Mouse (Mus musculus) neural tube, embryonic 15.5 days (tissue): ENCODE measurements around the gene C130032M10Rik. TPM values are rescaled to one million over a fixed set of nuclear protein-coding genes. Genes with fewer than 3 reads are reported as not detected.
"Not testable (repeated sequence)": the region's sequence is repeated elsewhere in the genome, so short reads cannot be mapped to it uniquely, and the experiment has no call there.

Source experiments
- ATAC-seq: fragments of 200-750 bp; cut with Nextera tagmentation; 2 replicates; pipeline ENCODE4 v1.8.0; 2017; ENCODE audit warnings: mild to moderate bottlenecking, moderate TSS enrichment, moderate library complexity; ENCODE audit not compliant: low FRiP score
- H3K27ac ChIP-seq: fragments of 300-500 bp; sonication (generic); replicated peaks from 2 replicates; pipeline ENCODE4 v1.5.1; 2015; ENCODE audit warnings: mild to moderate bottlenecking, inconsistent platforms
- H3K27me3 ChIP-seq: fragments of 300-500 bp; sonication (generic); replicated peaks from 2 replicates; pipeline ENCODE4 v1.6.1; 2015; ENCODE audit warnings: inconsistent platforms
- H3K36me3 ChIP-seq: fragments of 300-500 bp; sonication (generic); 2 replicates; pipeline ENCODE4 v1.6.1; 2015; ENCODE audit warnings: inconsistent platforms
- H3K4me1 ChIP-seq: fragments of 300-500 bp; sonication (generic); 2 replicates; pipeline ENCODE4 v1.6.1; 2015; ENCODE audit warnings: inconsistent platforms
- H3K4me2 ChIP-seq: fragments of 300-500 bp; sonication (generic); 2 replicates; pipeline ENCODE4 v1.6.1; 2015; ENCODE audit warnings: inconsistent platforms, mild to moderate bottlenecking, moderate library complexity
- H3K4me3 ChIP-seq: fragments of 300-500 bp; sonication (generic); replicated peaks from 2 replicates; pipeline ENCODE4 v1.5.1; 2015; ENCODE audit warnings: mild to moderate bottlenecking, inconsistent platforms
- H3K9ac ChIP-seq: fragments of 300-500 bp; sonication (generic); replicated peaks from 2 replicates; pipeline ENCODE4 v1.6.1; 2015; ENCODE audit warnings: mild to moderate bottlenecking, inconsistent platforms
- H3K9me3 ChIP-seq: fragments of 300-500 bp; sonication (generic); replicated peaks from 2 replicates; pipeline ENCODE4 v1.6.1; 2016; ENCODE audit warnings: inconsistent platforms
- WGBS: fragments of 180-500 bp; shearing (Covaris S2); methylation state at CpG from one replicate; pipeline ENCODE4 v1.1.7; 2015; ENCODE audit warnings: mixed read lengths; 5-methylcytosine and 5-hydroxymethylcytosine counted together
- polyA plus RNA-seq: library from polyadenylated mRNA; unstranded; fragments of >200 nt; fragmentation: Nextera tagmentation; extraction: Ambion mirVana; gene quantifications from 2 replicates; pipeline ENCODE4 v1.2.1, GENCODE M21; 2015

C130032M10Rik gene
- polyA plus RNA-seq, 1 experiment from 2014 or later, result not detected

DNA sequence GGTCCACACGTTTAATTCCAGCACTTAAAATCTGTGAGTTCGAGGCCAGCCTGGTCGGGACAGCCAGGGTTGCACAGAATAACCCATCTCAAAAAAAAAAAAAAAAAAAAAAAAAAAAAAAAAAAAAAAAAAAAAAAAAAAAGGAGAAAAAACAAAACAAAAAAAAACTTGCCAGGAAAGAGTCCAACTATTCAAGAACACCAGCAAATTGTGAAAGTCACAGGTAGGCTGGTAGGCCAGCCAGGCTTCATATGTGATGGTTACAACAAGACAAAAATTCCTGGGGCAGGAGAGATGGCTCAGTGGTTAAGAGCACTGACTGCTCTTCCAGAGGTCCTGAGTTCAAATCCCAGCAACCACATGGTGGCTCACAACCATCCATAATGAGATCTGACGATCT lies 5.0 kb downstream of the C130032M10Rik start:
- not testable (repeated sequence) for H3K4me2 ChIP-seq, H3K4me3 ChIP-seq, H3K36me3 ChIP-seq, H3K9me3 ChIP-seq, H3K27ac ChIP-seq, H3K4me1 ChIP-seq, ATAC-seq, H3K9ac ChIP-seq, H3K27me3 ChIP-seq
- 75% methylated on average over 4 of the region's 4 CpGs for WGBS

DNA sequence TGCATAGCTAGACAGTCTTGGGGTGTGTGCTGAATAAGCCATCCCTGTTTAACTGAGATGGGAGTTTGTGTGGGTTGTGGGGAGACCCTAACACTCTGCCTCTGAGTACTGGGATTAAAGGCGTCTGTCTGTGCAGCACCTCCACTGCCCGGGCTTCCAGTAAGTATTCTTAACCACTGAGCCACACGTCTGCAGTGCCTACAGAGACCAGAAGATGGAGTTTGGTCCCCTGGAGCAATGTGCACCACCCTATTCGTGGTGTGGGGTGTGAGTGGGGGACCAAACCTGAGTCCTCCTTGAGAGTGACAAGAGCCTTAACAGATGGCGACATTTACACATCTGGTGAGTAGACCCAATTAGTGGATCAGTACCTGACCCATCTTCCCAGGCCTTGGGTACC lies 6.5 kb downstream of the C130032M10Rik start:
- H3K9ac ChIP-seq, result no peak overlapping the region
- H3K4me3 ChIP-seq, result no peak overlapping the region
- no peaks in the 10 kb centered on the region for H3K9me3 ChIP-seq
- H3K27ac ChIP-seq, result no peak overlapping the region
- H3K4me2 ChIP-seq, result no peak overlapping the region
- ATAC-seq, result no peak
- H3K36me3 ChIP-seq, result no peaks in the 10 kb centered on the region
- 0 out of 2 replicates have a peak, but pooled peaks cover 1% of the 10 kb centered on the region for H3K27me3 ChIP-seq
- peaks cover 16% of the 10 kb centered on the region for H3K4me1 ChIP-seq
- WGBS, result 66% methylated on average over 5 of the region's 5 CpGs

DNA sequence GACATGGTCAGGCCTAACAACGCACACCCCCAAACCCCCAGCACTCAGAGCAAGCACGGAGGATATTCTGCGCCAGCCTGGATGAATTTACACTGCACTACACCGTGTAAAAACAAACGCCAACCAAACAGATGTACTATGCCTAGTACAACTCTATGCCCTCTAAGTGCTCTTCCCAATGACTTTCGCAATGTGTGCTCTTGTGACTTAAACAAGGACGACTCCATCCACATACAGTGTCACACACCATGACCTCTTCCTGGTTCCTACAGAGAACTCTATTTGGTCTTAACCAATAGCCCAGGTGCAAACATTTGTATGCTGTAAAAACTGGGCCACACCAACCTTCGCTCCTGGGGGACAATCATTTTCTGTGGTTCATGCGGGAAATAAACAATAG lies 7.0 kb downstream of the C130032M10Rik start:
- Histone ChIP-seq H3K4me2 (no peak overlapping the region), H3K27me3 (0 out of 2 replicates have a peak, but pooled peaks cover 3% of the 10 kb centered on the region), H3K9ac (no peak overlapping the region), H3K9me3 (no peaks in the 10 kb centered on the region), H3K36me3 (no peaks in the 10 kb centered on the region), H3K4me3 (no peak overlapping the region), H3K27ac (no peak overlapping the region), H3K4me1 (peaks cover 18% of the 10 kb centered on the region)
- ATAC-seq, result no peak
- WGBS, result 95% methylated on average over 9 of the region's 9 CpGs

DNA sequence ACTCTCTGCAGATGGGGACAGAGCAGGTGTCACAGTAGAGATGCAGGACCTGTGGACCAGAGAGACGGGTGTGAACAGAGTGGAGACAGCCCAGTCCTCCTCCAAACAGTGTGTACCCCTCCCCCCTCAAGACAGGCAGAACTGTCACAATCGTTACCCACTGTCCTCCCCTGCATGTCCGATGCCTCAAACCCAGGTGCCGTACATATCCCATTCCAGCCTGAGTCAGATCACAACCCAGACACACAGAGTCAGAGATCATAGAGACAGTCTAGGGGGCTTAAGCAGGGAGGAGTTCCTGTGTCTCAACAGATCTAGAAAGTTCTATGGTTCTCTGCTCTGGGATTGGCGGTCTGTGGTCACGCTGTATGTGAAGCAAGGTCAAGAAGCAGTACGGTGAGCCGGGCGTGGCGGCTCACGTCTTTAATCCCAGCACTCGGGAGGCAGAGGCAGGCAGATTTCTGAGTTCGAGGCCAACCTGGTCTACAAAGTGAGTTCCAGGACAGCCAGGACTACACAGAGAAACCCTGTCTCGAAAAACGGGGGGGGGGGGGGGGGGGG lies 9.7 kb downstream of the C130032M10Rik start:
- no peak overlapping the region for H3K9ac ChIP-seq
- no peaks in the 10 kb centered on the region for H3K36me3 ChIP-seq
- no peak overlapping the region for H3K4me2 ChIP-seq
- no peak overlapping the region for H3K4me3 ChIP-seq
- H3K9me3 ChIP-seq, result no peaks in the 10 kb centered on the region
- H3K27ac ChIP-seq, result no peak overlapping the region
- 0 out of 2 replicates have a peak, but pooled peaks cover 3% of the 10 kb centered on the region for H3K27me3 ChIP-seq
- no peak for ATAC-seq
- peaks cover 22% of the 10 kb centered on the region for H3K4me1 ChIP-seq
- WGBS, result 88% methylated on average over 15 of the region's 15 CpGs

DNA sequence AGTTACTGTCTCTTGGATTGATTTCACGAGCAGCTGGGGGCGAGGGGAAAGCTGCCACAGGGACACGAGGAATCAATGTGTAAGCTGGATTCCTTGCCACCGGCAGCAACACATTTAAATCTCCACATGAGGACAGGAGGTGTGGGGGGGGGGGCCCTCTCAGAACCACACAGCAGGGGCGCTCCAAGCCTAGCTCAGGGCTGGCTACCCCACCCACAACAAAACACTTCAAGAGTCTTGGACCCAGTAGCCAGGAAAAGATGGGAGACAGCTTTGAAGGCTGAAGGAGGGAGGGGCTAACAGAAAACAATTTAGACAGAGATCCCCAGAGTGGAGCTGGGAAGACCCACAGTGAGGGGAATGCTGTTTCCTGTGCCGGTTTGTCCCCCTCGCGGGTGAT lies 10.4 kb downstream of the C130032M10Rik start:
- Histone ChIP-seq H3K4me1 (peaks cover 22% of the 10 kb centered on the region), H3K9ac (0 out of 2 replicates have a peak overlapping the region, but pooled peaks have one; percentile 7), H3K4me2 (peak overlapping the region; percentile 13; the same call in 1 of the 2 replicates), H3K36me3 (no peaks in the 10 kb centered on the region), H3K27ac (no peak overlapping the region), H3K9me3 (no peaks in the 10 kb centered on the region), H3K27me3 (0 out of 2 replicates have a peak, but pooled peaks cover 3% of the 10 kb centered on the region), H3K4me3 (no peak overlapping the region)
- peak; percentile 50; the same call in 1 of the 2 replicates for ATAC-seq
- 3% methylated on average over 8 of the region's 8 CpGs for WGBS

DNA sequence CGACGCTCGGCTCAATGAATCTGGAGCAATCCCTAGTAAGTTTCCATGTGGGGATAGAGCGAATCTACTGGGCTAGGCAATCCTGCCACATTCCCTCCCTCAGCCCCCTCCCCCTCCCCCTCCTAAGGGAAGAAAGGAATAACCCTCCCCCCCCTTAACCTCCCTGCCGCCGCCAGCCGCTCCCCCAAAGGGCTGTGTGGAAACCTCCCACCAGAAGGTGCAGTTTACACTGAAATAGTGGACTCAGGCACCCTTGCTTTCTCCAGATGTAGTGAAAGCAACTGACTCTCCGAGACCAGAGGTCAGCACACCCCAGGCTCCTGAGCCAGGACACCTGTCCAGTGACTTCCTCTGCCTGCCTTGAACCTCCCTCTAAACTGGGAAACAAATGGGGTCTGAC lies 11.1 kb downstream of the C130032M10Rik start:
- no peak overlapping the region for H3K4me3 ChIP-seq
- no peaks in the 10 kb centered on the region for H3K9me3 ChIP-seq
- 11% methylated on average over 8 of the region's 8 CpGs for WGBS
- no peak for ATAC-seq
- H3K9ac ChIP-seq, result no peak overlapping the region
- H3K27me3 ChIP-seq, result 0 out of 2 replicates have a peak, but pooled peaks cover 3% of the 10 kb centered on the region
- H3K27ac ChIP-seq, result no peak overlapping the region
- H3K36me3 ChIP-seq, result no peaks in the 10 kb centered on the region
- H3K4me2 ChIP-seq, result peak overlapping the region; percentile 39
- peaks cover 28% of the 10 kb centered on the region for H3K4me1 ChIP-seq

DNA sequence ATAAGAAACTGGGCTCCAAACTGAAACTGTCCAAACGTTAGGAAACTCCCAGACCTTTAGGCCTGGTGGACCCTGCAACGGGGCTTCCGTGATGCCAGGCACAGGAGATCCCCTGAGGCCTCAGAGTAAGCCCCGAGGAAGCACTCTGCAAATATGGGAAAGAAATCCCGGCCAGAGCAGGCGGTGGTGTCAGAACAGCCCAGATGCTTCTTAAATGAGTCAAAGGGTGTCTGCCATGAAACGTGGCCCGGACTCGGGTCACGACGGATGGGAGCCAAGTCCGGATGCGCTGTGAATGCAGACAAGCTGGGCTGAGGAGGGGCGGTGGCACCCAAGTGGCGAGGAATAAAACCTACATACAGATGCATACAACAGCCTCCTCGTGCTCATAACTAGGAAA lies 11.6 kb downstream of the C130032M10Rik start:
- no peaks in the 10 kb centered on the region for H3K9me3 ChIP-seq
- H3K4me2 ChIP-seq, result peak overlapping the region; percentile 39
- H3K4me3 ChIP-seq, result no peak overlapping the region
- H3K27ac ChIP-seq, result no peak overlapping the region
- no peak for ATAC-seq
- 0 out of 2 replicates have a peak, but pooled peaks cover 3% of the 10 kb centered on the region for H3K27me3 ChIP-seq
- no peak overlapping the region for H3K9ac ChIP-seq
- peaks cover 29% of the 10 kb centered on the region for H3K4me1 ChIP-seq
- no peaks in the 10 kb centered on the region for H3K36me3 ChIP-seq
- 3% methylated on average over 16 of the region's 16 CpGs for WGBS

DNA sequence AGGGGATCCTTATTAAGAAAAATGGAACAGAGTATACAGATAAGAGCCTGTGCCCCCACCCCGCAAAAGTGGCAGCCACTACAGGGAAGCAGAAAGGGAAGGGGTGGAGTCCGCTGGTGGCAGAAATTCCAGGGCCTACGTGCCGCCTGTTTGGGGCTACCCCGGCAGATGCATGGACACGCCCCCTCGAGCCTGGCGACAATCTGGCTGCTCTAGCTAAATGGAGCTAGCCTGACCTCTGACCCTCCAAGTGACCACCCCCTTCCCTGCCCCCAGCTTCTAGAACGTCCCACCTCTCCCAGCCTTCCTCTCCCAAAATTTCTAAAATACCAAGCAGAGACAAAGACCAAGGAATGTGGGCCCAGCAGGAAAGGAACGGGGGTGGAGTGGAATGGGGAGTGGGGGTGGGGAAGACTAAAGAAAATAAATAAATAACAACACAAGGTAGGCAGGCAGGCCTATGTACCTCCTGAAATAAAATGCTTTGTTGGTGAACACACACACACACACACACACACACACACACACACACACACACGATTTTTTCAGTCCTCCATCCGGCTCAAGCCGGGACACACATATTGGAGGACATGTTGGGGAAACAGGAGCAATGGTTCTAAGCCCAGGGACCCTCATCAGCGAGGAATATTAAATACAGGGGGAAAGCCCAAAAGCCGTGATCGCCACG lies 12.6 kb downstream of the C130032M10Rik start:
- no peaks in the 10 kb centered on the region for H3K36me3 ChIP-seq
- 19% methylated on average over 17 of the region's 17 CpGs for WGBS
- no peak overlapping the region for H3K4me3 ChIP-seq
- ATAC-seq, result no peak
- H3K9me3 ChIP-seq, result no peaks in the 10 kb centered on the region
- no peak overlapping the region for H3K9ac ChIP-seq
- no peak overlapping the region for H3K27ac ChIP-seq
- 0 out of 2 replicates have a peak, but pooled peaks cover 3% of the 10 kb centered on the region for H3K27me3 ChIP-seq
- H3K4me2 ChIP-seq, result peak overlapping the region; percentile 19; the same call in 1 of the 2 replicates
- H3K4me1 ChIP-seq, result peaks cover 29% of the 10 kb centered on the region

DNA sequence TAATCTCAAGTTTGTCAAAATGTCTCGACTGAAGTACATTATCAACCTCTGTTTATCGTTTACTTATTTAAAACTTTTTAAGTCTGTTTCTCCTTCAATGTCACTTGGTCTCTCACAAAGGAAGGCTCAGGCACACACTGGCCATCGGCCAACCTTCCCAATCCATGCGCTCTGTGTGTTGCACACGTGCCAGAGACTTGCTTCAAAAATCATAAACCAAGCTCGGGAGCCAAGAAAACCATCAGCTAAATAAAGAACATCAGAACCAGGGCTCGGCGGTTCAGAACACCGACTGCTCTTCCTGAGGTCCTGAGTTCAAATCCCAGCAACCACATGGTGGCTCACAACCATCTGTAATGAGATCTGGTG lies 13.2 kb downstream of the C130032M10Rik start:
- H3K4me3 ChIP-seq, result no peak overlapping the region
- H3K36me3 ChIP-seq, result no peaks in the 10 kb centered on the region
- WGBS, result 43% methylated on average over 9 of the region's 9 CpGs
- no peak overlapping the region for H3K27ac ChIP-seq
- H3K9me3 ChIP-seq, result no peaks in the 10 kb centered on the region
- no peak overlapping the region for H3K9ac ChIP-seq
- H3K27me3 ChIP-seq, result 0 out of 2 replicates have a peak, but pooled peaks cover 3% of the 10 kb centered on the region
- peaks cover 29% of the 10 kb centered on the region for H3K4me1 ChIP-seq
- ATAC-seq, result no peak
- no peak overlapping the region for H3K4me2 ChIP-seq

DNA sequence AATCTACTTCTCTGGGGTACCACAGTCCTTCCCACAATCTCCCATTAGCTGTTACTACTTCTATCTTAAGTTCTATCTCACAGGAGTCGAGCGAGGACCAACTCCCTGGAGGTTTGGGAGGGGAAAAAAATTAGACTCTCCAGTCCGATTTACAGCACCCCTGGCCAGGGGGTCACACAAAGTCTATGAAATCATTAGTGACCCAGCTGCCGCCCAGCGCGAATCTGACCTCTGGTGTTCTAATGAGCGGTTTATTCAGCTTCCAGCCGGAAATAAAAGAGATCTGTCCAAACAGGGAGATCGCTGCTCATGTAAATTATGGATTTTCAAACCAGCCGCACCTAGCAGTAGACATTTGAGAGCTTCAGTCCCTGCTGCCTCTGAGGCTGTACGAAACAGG lies 15.8 kb downstream of the C130032M10Rik start:
- ATAC-seq, result no peak
- 0 out of 2 replicates have a peak, but pooled peaks cover 3% of the 10 kb centered on the region for H3K27me3 ChIP-seq
- no peak overlapping the region for H3K27ac ChIP-seq
- H3K4me2 ChIP-seq, result no peak overlapping the region
- no peak overlapping the region for H3K4me3 ChIP-seq
- 25% methylated on average over 11 of the region's 11 CpGs for WGBS
- no peaks in the 10 kb centered on the region for H3K36me3 ChIP-seq
- H3K9ac ChIP-seq, result no peak overlapping the region
- H3K4me1 ChIP-seq, result peaks cover 20% of the 10 kb centered on the region
- H3K9me3 ChIP-seq, result no peaks in the 10 kb centered on the region

DNA sequence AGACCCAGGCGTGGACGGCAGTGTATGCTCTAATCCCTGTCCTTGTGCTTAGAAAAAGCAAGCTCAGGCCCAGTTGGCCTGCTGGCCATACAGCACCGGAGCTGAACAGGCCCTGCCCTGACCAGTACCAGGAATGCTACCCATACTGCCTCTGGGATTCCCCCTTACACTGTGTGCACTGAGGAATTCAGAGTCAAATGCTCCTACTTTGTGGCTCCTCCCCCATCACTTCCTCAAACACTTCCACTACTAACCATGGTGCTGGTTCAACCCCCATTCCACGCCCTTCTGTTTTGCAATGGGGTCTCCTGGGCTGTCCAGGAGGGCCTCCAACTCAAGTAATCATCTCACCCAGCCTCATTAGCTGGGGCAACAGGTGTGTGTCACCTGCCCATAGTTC lies 18.4 kb downstream of the C130032M10Rik start:
- H3K27me3 ChIP-seq, result no peaks in the 10 kb centered on the region
- no peaks in the 10 kb centered on the region for H3K36me3 ChIP-seq
- no peak for ATAC-seq
- H3K4me1 ChIP-seq, result peaks cover 6% of the 10 kb centered on the region; the same call in 1 of the 2 replicates
- H3K4me3 ChIP-seq, result no peak overlapping the region
- 81% methylated on average over 4 of the region's 4 CpGs for WGBS
- no peak overlapping the region for H3K4me2 ChIP-seq
- H3K27ac ChIP-seq, result no peak overlapping the region
- H3K9ac ChIP-seq, result no peak overlapping the region
- no peaks in the 10 kb centered on the region for H3K9me3 ChIP-seq
